Comparison of ENCODE assay signal across 14 mouse cellular contexts in the genomic region with DNA sequence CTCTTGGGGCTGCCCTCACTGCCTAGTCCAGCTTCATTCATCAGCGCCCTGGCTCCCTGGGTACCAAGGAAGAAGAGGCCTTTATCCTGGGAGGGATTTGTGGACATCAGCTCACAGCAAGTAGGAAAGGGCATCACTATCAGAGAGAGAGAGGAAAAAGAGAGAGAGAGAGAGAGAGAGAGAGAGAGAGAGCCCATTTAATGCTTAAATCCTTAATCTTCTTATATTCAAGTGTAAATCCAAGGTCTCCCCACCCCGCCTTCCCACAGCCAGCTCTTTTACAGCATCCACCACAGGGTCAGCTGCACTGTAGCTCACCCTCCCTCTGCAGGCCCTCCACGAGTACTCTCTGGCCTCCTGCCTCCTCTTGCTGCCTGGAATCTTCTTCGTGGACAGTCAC.
A peak's percentile ranks its signal among the peaks of the same experiment; 100 is the strongest.
DNase-seq lines count a peak whose midpoint lies in the region; ATAC-seq and TF ChIP-seq lines count a peak whose summit lies in the region.
"Had no signal": no experiment of that assay in that cellular context is flagged by ENCODE, and none has a peak within 500 bp of the region (broad histone marks: within the 10 kb centered on the region; RNA-seq: fewer than 3 reads in every experiment).

No protein-coding gene starts in this region.

- no peak for DNase-seq in heart, postnatal 25 days (ENCODE audit: low spot score)
- DNase-seq in lung, embryonic 14.5 days = no peak
- DNase-seq in lung, adult 18-20 months = no peak
- peak; percentile 44 for DNase-seq in testis, postnatal 10 days (ENCODE audit: low spot score)
- DNase-seq in testis, postnatal 14 days (ENCODE audit: low spot score) = no peak
- DNase-seq: cerebellum, adult 9-11 months; forebrain, postnatal 0 days; spleen, adult 18-20 months had no signal

- no peak overlapping the region for H3K4me3 ChIP-seq in heart, embryonic 15.5 days
- no peak overlapping the region for H3K4me3 ChIP-seq in lung, embryonic 14.5 days (ENCODE audit: low read depth, low read length)
- no peak overlapping the region for H3K4me3 ChIP-seq in hindbrain, embryonic 12.5 days
- H3K4me3 ChIP-seq: embryonic facial prominence, embryonic 13.5 days had no signal

- H3K4me1 ChIP-seq in heart, embryonic 15.5 days (replicated peaks) = peaks cover 40% of the 10 kb centered on the region
- peaks cover 28% of the 10 kb centered on the region for H3K4me1 ChIP-seq in lung, embryonic 14.5 days (ENCODE audit: insufficient read depth)
- H3K4me1 ChIP-seq in hindbrain, embryonic 12.5 days = 0 out of 2 replicates have a peak, but pooled peaks cover 3% of the 10 kb centered on the region

- 0 out of 2 replicates have a peak, but pooled peaks have one; percentile 3 for TF ChIP-seq CTCF in lung, embryonic 14.5 days (IDR thresholded peaks at IDR 0.05; ENCODE audit: low read depth)

- H3K27ac ChIP-seq in heart, embryonic 15.5 days = 0 out of 2 replicates have a peak overlapping the region, but pooled peaks have one; percentile 25
- no peak overlapping the region for H3K27ac ChIP-seq in lung, embryonic 14.5 days (ENCODE audit: low read depth)
- no peak overlapping the region for H3K27ac ChIP-seq in hindbrain, embryonic 12.5 days
- H3K27ac ChIP-seq: embryonic facial prominence, embryonic 13.5 days; hindbrain, embryonic 14.5 days had no signal

- H3K36me3 ChIP-seq in heart, embryonic 15.5 days = no peaks in the 10 kb centered on the region
- H3K36me3 ChIP-seq in lung, embryonic 14.5 days (ENCODE audit: insufficient read depth) = no peaks in the 10 kb centered on the region
- H3K36me3 ChIP-seq in hindbrain, embryonic 12.5 days = no peaks in the 10 kb centered on the region
- H3K36me3 ChIP-seq: embryonic facial prominence, embryonic 13.5 days had no signal

- ATAC-seq in heart, embryonic 15.5 days (replicated peaks; ENCODE audit: insufficient number of reproducible peaks, insufficient read depth, low FRiP score, low read depth) = no peak
- ATAC-seq in lung, embryonic 14.5 days (ENCODE audit: insufficient read depth) = no peak
- ATAC-seq in hindbrain, embryonic 12.5 days (ENCODE audit: low FRiP score) = no peak
- ATAC-seq: forebrain, postnatal 0 days; intestine, embryonic 16.5 days had no signal

- no peak overlapping the region for H3K9ac ChIP-seq in heart, embryonic 15.5 days
- no peak overlapping the region for H3K9ac ChIP-seq in lung, embryonic 14.5 days
- no peak overlapping the region for H3K9ac ChIP-seq in hindbrain, embryonic 12.5 days
- H3K9ac ChIP-seq: embryonic facial prominence, embryonic 13.5 days; forebrain, postnatal 0 days; hindbrain, embryonic 14.5 days had no signal

- H3K27me3 ChIP-seq in heart, embryonic 15.5 days = no peaks in the 10 kb centered on the region
- no peaks in the 10 kb centered on the region for H3K27me3 ChIP-seq in lung, embryonic 14.5 days (ENCODE audit: insufficient read depth, low read length)
- H3K27me3 ChIP-seq in hindbrain, embryonic 12.5 days = no peaks in the 10 kb centered on the region
- H3K27me3 ChIP-seq: embryonic facial prominence, embryonic 13.5 days had no signal

- no peaks in the 10 kb centered on the region for H3K9me3 ChIP-seq in heart, embryonic 15.5 days (replicated peaks)
- H3K9me3 ChIP-seq in lung, embryonic 14.5 days (ENCODE audit: low read depth, low read length) = no peaks in the 10 kb centered on the region
- H3K9me3 ChIP-seq in hindbrain, embryonic 12.5 days (replicated peaks) = no peaks in the 10 kb centered on the region
- H3K9me3 ChIP-seq: embryonic facial prominence, embryonic 13.5 days had no signal

- intact Hi-C loops in heart, postnatal 25 days (cut with DNase I) = loop anchor here (5.0 kb wide), 1 partner anchor 81 kb away; no protein-coding TSS in a partner anchor

- 59% methylated on average over 4 of the region's 4 CpGs for WGBS in heart, embryonic 15.5 days
- WGBS in lung, embryonic 14.5 days = 52% methylated on average over 4 of the region's 4 CpGs
- WGBS in hindbrain, embryonic 12.5 days = 58% methylated on average over 4 of the region's 4 CpGs

- no peak overlapping the region for H3K4me2 ChIP-seq in heart, embryonic 15.5 days
- H3K4me2 ChIP-seq in lung, embryonic 14.5 days = no peak overlapping the region
- no peak overlapping the region for H3K4me2 ChIP-seq in hindbrain, embryonic 12.5 days (replicated peaks)
- H3K4me2 ChIP-seq: embryonic facial prominence, embryonic 13.5 days; hindbrain, embryonic 14.5 days; liver, embryonic 11.5 days had no signal
